Mouse (Mus musculus) CH12.LX (cell line): ENCODE results near the gene Tet2.
A peak's percentile ranks its signal among the peaks of the same experiment; 100 is the strongest.

Source experiments
- BHLHE40 ChIP-seq: IDR thresholded peaks from 2 replicates; pipeline ENCODE4 v1.6.1; 2011; ENCODE audit warnings: mild to moderate bottlenecking, low read depth, low read length, improper control_type of control experiment
- CHD1 ChIP-seq: IDR thresholded peaks from 2 replicates; pipeline ENCODE4 v1.6.1; 2012; ENCODE audit warnings: low read depth, low read length, improper control_type of control experiment, inconsistent platforms
- CTCF ChIP-seq, 2 experiments: IDR thresholded peaks in 1 of 2; conservative IDR thresholded peaks in 1 of 2; 2 replicates each; pipeline ENCODE4 v1.5.1; 2011 to 2012; ENCODE audit warnings: low read depth in 2 of 2, low read length in 2 of 2, improper control_type of control experiment in 1 of 2, inconsistent platforms in 1 of 2, mild to moderate bottlenecking in 1 of 2, moderate library complexity in 1 of 2
- EP300 ChIP-seq: IDR thresholded peaks from 2 replicates; pipeline ENCODE4 v1.6.1; 2011; ENCODE audit warnings: low read length, improper control_type of control experiment
- MAFK ChIP-seq: IDR thresholded peaks from 2 replicates; pipeline ENCODE4 v1.6.1; 2011; ENCODE audit warnings: low read length, improper control_type of control experiment; ENCODE audit not compliant: insufficient replicate concordance
- MEF2A ChIP-seq: IDR thresholded peaks from 2 replicates; pipeline ENCODE4 v1.6.1; 2014; ENCODE audit warnings: low read depth, mild to moderate bottlenecking, inconsistent platforms, low read length, improper control_type of control experiment, borderline replicate concordance
- MXI1 ChIP-seq: IDR thresholded peaks from 2 replicates; pipeline ENCODE4 v1.6.1; 2011; ENCODE audit warnings: mild to moderate bottlenecking, low read depth, low read length, improper control_type of control experiment
- NRF1 ChIP-seq: IDR thresholded peaks from 2 replicates; pipeline ENCODE4 v1.6.1; 2014; ENCODE audit warnings: low read depth, mild to moderate bottlenecking, inconsistent platforms, low read length, improper control_type of control experiment, moderate library complexity
- POLR2A ChIP-seq: IDR thresholded peaks from 2 replicates; pipeline ENCODE4 v1.6.1; 2011; ENCODE audit warnings: low read depth, mild to moderate bottlenecking, improper control_type of control experiment, low read length
- USF1 ChIP-seq: IDR thresholded peaks from 2 replicates; pipeline ENCODE4 v1.6.1; 2014; ENCODE audit warnings: low read depth, mild to moderate bottlenecking, inconsistent platforms, low read length, improper control_type of control experiment
- ZMIZ1 ChIP-seq: IDR thresholded peaks from 2 replicates; pipeline ENCODE4 v1.6.1; 2012; ENCODE audit warnings: low read depth, mild to moderate bottlenecking, inconsistent platforms, low read length, improper control_type of control experiment

DNA sequence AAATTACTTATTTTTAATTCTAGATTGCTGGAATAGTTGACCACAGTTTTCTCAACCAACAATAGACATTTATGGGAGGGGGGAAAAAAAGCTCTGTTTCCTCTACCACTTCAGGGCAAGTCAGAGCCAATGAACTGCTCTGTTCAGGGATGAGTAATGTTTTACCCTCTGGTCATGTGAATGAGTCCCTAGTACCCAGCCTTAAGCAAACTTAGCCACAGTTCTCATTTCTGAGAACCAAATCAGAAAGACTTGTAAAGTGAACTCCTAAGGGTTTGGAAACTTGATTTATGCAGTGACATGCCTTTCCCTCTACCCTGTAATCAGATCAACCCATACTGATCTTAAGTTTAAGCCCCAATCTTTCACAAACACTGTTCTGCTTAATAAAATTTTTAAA, 2.9 kb downstream of the Tet2 start:
- TF ChIP-seq USF1 (peak; percentile 72), CTCF (conservative IDR thresholded peaks at IDR 0.05 in 1 of 2, IDR thresholded peaks at IDR 0.05 in 1 of 2; ENCODE audit: low read depth in 2 of 2, low read length in 2 of 2) (no peak), MAFK (no peak), POLR2A (peak; percentile 80), BHLHE40 (peak; percentile 96), NRF1 (no peak), EP300 (peak; percentile 82), MEF2A (peak; percentile 84), ZMIZ1 (peak; percentile 90), CHD1 (no peak), MXI1 (peak; percentile 66; the same call in 1 of the 2 replicates)
